17 mouse cellular contexts compared by ENCODE assay signal in the genomic region with DNA sequence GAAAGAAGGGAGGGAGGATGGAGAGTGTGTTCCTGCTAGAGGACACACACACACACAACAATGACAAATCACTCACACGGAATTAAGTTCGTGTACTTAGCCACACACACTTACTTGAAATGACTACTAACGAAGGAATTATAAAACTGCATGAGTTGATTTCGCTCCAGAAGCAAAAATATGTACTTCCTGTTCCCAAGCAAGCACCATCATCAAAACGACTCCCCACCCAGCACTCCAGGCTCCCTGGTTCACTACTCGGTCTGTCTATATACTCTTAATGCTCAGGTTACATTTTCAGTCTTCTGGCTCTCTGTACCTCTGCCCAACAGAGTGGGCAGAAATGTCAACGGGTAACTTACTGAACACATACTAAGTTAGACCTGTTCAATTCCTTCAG.
"Had no signal": no experiment of that assay in that cellular context is flagged by ENCODE, and none has a peak within 500 bp of the region (broad histone marks: within the 10 kb centered on the region; RNA-seq: fewer than 3 reads in every experiment).

No protein-coding gene starts in this region.

- H3K27me3 ChIP-seq: lung, embryonic 15.5 days; midbrain, embryonic 12.5 days; midbrain, embryonic 15.5 days; neural tube, embryonic 12.5 days; neural tube, embryonic 15.5 days had no signal

- ATAC-seq: midbrain, embryonic 15.5 days had no signal

- H3K4me2 ChIP-seq: lung, embryonic 15.5 days; midbrain, embryonic 12.5 days; midbrain, embryonic 15.5 days; neural tube, embryonic 12.5 days; neural tube, embryonic 15.5 days had no signal

- H3K9ac ChIP-seq: liver, embryonic 14.5 days; lung, embryonic 15.5 days; midbrain, embryonic 12.5 days; midbrain, embryonic 15.5 days; neural tube, embryonic 12.5 days; neural tube, embryonic 15.5 days had no signal

- H3K9me3 ChIP-seq: midbrain, embryonic 12.5 days; midbrain, embryonic 15.5 days; neural tube, embryonic 12.5 days; neural tube, embryonic 15.5 days had no signal

- H3K27ac ChIP-seq: kidney, postnatal 0 days; left cerebral cortex, adult 2 months; liver, embryonic 14.5 days; lung, embryonic 15.5 days; macrophage; midbrain, embryonic 12.5 days; midbrain, embryonic 15.5 days; neural tube, embryonic 12.5 days; neural tube, embryonic 15.5 days had no signal

- DNase-seq: kidney, adult 2 months; kidney, postnatal 36 days; layer of hippocampus, postnatal 36 days; lung, adult 18-20 months; right cerebral cortex, adult 18-20 months; right cerebral cortex, postnatal 25 days; thymus, adult 18-20 months; thymus, postnatal 36 days had no signal

- H3K4me1 ChIP-seq: lung, embryonic 15.5 days; midbrain, embryonic 12.5 days; midbrain, embryonic 15.5 days; neural tube, embryonic 12.5 days had no signal

- H3K4me3 ChIP-seq: left cerebral cortex, adult 2 months; lung, embryonic 15.5 days; midbrain, embryonic 12.5 days; midbrain, embryonic 15.5 days; neural tube, embryonic 12.5 days; neural tube, embryonic 15.5 days had no signal
